Mouse (Mus musculus) limb, embryonic 14.5 days (tissue): ENCODE measurements around the gene Klhl8. TPM values are rescaled to one million over a fixed set of nuclear protein-coding genes. Genes with fewer than 3 reads are reported as not detected.

Experiments used
- ATAC-seq: fragments of 200-750 bp; cut with Nextera tagmentation; 2 replicates; pipeline ENCODE4 v1.8.0; 2017; ENCODE audit warnings: low read depth, moderate number of reproducible peaks, moderate TSS enrichment; ENCODE audit not compliant: low FRiP score
- DNase-seq: peaks from one replicate; pipeline ENCODE4 v3.0.0-alpha.2; 2015; ENCODE audit warnings: low spot score
- H3K27ac ChIP-seq: fragments of 300-500 bp; sonication (generic); replicated peaks from 2 replicates; pipeline ENCODE4 v1.5.1; 2014; ENCODE audit warnings: low read depth, mild to moderate bottlenecking, low read length, moderate library complexity, mixed read lengths
- H3K27me3 ChIP-seq: fragments of 300-500 bp; sonication (generic); 2 replicates; pipeline ENCODE4 v1.6.1; 2014; ENCODE audit warnings: low read length, mixed read lengths; ENCODE audit not compliant: control insufficient read depth, insufficient read depth
- H3K36me3 ChIP-seq: fragments of 300-500 bp; sonication (generic); 2 replicates; pipeline ENCODE4 v1.6.1; 2014; ENCODE audit warnings: mild to moderate bottlenecking, low read length, moderate library complexity, mixed read lengths; ENCODE audit not compliant: control insufficient read depth, insufficient read depth
- H3K4me1 ChIP-seq: fragments of 300-500 bp; sonication (generic); 2 replicates; pipeline ENCODE4 v1.6.1; 2014; ENCODE audit warnings: antibody characterized with exemption, low read length, mixed read lengths; ENCODE audit not compliant: control insufficient read depth, insufficient read depth
- H3K4me2 ChIP-seq: fragments of 300-500 bp; sonication (generic); replicated peaks from 2 replicates; pipeline ENCODE4 v1.6.1; 2014; ENCODE audit warnings: low read depth, mild to moderate bottlenecking, low read length, moderate library complexity; ENCODE audit not compliant: severe bottlenecking
- H3K4me3 ChIP-seq: fragments of 300-500 bp; sonication (generic); replicated peaks from 2 replicates; pipeline ENCODE4 v1.5.1; 2014; ENCODE audit warnings: low read length
- H3K9ac ChIP-seq: fragments of 300-500 bp; sonication (generic); 2 replicates; pipeline ENCODE4 v1.6.1; 2014; ENCODE audit warnings: mild to moderate bottlenecking, low read depth, low read length, moderate library complexity; ENCODE audit not compliant: severe bottlenecking
- H3K9me3 ChIP-seq: fragments of 300-500 bp; sonication (generic); 2 replicates; pipeline ENCODE4 v1.6.1; 2016; ENCODE audit warnings: low read length; ENCODE audit not compliant: control insufficient read depth
- POLR2A ChIP-seq: fragments of 200-500 bp; IDR thresholded peaks from 2 replicates; pipeline ENCODE4 v1.8.0; 2012; ENCODE audit warnings: inconsistent platforms, mild to moderate bottlenecking, moderate library complexity, borderline replicate concordance; ENCODE audit not compliant: insufficient read depth, insufficient read length; ENCODE audit errors: extremely low read depth
- WGBS: fragments of 180-500 bp; shearing (Covaris S2); extraction: QIAGEN DNeasy Blood & Tissue Kit; methylation state at CpG from one replicate; pipeline ENCODE4 v1.1.7; 2014; 5-methylcytosine and 5-hydroxymethylcytosine counted together
- polyA plus RNA-seq, 2 experiments: library from polyadenylated mRNA; depleted of rRNA in 1 of 2; stranded (reverse) in 1 of 2; unstranded in 1 of 2; fragments of >200 nt; fragmentation: Nextera tagmentation in 1 of 2; extraction: Ambion mirVana in 1 of 2; gene quantifications; 2 replicates each; pipeline versions ENCODE4 v1.2.1 to v1.2.3; 2012 to 2014

Gene Klhl8
- polyA plus RNA-seq, 2 experiments, result 11.7 to 14.8 TPM

DNA sequence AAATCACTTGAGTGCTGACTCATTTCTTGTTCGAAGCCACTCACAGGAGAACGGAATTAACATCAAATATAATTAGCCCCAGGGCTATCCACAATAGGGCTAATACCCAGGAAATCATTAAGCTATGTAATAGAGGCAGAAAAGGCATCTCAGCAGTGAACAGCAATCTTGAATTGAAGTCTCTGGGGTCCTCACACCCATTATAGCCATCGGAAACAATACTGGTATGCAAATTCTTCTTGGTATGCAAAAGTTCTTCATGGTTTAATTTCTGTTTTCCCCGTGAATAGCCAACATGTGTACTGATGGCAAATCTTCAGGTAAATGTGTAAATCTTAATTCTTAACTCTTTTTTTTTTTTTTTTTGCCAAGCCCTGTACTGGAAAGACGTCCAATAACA, 19.5 kb upstream of the Klhl8 start:
- Histone ChIP-seq H3K27me3 (no peaks in the 10 kb centered on the region), H3K27ac (no peak overlapping the region), H3K4me2 (no peak overlapping the region), H3K4me3 (no peak overlapping the region), H3K9ac (no peak overlapping the region), H3K36me3 (no peaks in the 10 kb centered on the region), H3K4me1 (peaks cover 16% of the 10 kb centered on the region), H3K9me3 (no peaks in the 10 kb centered on the region)
- 61% methylated on average over 5 of the region's 5 CpGs for WGBS
- ATAC-seq (no peak), DNase-seq (no peak)
- TF ChIP-seq POLR2A, result no peak

DNA sequence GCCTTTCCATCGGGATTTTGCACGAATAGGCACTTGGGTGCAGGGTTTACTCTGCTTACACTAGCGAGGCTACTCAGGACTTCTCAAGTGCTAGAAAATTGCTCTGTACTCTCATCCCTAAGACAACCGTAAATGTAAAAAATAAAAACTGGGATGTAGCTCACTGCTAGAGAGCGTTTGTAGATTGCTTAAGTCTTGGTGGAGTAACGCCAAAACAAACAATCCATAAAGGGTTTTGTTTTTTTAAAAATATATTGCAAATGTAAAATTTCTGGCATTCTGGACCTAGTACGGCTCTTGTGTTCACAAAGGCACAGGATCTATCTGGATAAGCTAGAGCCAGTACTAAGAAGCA, 17.1 kb upstream of the Klhl8 start:
- no peaks in the 10 kb centered on the region for H3K36me3 ChIP-seq
- DNase-seq, result peak; percentile 21
- peak overlapping the region; percentile 59 for H3K4me2 ChIP-seq
- no peak for TF ChIP-seq POLR2A
- WGBS, result 70% methylated on average over 7 of the region's 7 CpGs
- ATAC-seq, result no peak
- no peaks in the 10 kb centered on the region for H3K9me3 ChIP-seq
- H3K27ac ChIP-seq, result peak overlapping the region; percentile 70; the same call in 1 of the 2 replicates
- H3K27me3 ChIP-seq, result no peaks in the 10 kb centered on the region
- no peak overlapping the region for H3K4me3 ChIP-seq
- peaks cover 16% of the 10 kb centered on the region for H3K4me1 ChIP-seq
- no peak overlapping the region for H3K9ac ChIP-seq

DNA sequence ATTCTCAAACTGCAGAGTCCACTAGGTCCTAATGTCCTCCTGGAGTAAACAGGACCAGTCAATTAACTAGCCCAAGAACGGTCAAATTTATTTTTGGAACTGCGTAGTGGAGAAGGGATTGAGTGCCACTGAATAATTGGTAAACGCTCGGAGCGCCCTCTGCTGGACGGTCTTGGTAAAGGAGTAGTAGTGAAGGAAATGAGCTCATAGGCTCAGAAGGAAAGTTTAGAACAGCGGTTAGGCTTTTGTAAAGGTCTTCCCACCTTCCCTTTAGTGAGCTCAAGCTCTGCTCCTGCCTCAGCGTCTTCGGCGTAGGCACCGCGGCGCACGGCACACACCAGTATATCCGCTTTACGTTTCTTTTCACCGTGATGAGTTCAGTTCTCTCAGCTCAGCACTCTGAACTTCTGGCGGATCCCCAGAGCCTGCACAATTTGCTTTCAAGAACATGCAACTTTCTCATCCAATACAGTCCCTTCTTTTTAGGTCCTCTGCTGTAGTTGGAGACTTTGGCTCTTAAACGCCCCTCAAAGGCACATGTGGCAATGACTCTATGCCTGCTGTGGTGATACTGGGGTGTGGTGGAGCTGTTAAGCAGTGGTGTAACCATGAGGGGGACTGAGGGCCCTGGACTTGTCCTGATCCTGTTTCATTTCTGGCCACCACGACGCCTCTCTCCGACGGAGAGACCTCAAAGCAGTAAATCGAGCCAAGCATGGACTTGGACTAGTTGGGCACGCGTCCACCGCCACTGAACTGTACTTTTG, 16.6 kb upstream of the Klhl8 start:
- 19% methylated on average over 27 of the region's 27 CpGs for whole genome bisulfite sequencing
- peak overlapping the region; percentile 70 for H3K27ac ChIP-seq
- no peaks in the 10 kb centered on the region for H3K27me3 ChIP-seq
- ATAC-seq (peak; percentile 83), DNase-seq (peak; percentile 96)
- no peak for TF ChIP-seq POLR2A
- H3K4me3 ChIP-seq, result peak overlapping the region; percentile 27
- no peaks in the 10 kb centered on the region for H3K9me3 ChIP-seq
- H3K4me1 ChIP-seq, result peaks cover 16% of the 10 kb centered on the region
- peak overlapping the region; percentile 59 for H3K4me2 ChIP-seq
- no peaks in the 10 kb centered on the region for H3K36me3 ChIP-seq
- H3K9ac ChIP-seq, result peak overlapping the region; percentile 50

DNA sequence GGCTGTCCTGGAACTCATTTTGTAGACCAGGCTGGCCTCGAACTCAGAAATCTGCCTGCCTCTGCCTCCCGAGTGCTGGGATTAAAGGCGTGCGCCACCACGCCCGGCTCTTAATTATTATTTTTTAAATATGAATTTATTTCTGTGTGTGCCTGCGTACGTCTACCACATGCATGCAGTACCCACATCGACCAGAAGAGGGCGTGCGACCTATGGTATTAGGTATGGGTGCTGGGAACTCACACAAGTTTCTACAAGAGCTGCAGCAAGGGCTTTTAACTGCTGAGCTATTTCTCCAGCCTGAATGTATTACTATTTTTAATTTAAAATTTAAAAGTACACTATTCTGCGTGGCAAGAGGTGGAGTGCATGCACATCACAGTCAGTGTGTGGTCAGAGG, 15.3 kb upstream of the Klhl8 start:
- Histone ChIP-seq H3K36me3 (no peaks in the 10 kb centered on the region), H3K4me1 (peaks cover 16% of the 10 kb centered on the region), H3K9me3 (no peaks in the 10 kb centered on the region), H3K4me3 (no peak overlapping the region), H3K27ac (no peak overlapping the region), H3K9ac (no peak overlapping the region), H3K27me3 (no peaks in the 10 kb centered on the region), H3K4me2 (no peak overlapping the region)
- no peak for TF ChIP-seq POLR2A
- no peak for DNase-seq
- ATAC-seq, result no peak
- 69% methylated on average over 12 of the region's 12 CpGs for WGBS

DNA sequence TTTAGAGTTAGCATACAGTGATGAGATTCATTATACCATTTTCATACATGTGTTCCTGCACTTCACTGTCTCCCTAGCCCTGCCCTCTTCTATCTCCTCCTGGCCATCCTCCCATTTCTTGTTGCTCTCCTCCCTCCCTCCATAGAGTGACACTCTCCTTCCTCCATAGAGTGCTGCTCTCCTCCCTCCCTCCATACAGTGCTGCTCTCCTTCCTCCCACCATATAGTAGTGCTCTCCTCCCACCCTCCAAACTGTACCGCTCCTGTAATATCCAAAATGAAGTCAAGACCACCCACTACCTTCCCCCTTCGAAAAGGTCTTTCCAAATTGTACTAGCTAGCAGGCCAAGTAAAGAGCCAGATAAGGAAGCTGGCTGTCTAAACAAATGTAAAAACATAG, 12.7 kb upstream of the Klhl8 start:
- no peaks in the 10 kb centered on the region for H3K36me3 ChIP-seq
- ATAC-seq (no peak), DNase-seq (no peak)
- WGBS, result 87% methylated on average over 2 of the region's 2 CpGs
- no peak overlapping the region for H3K4me3 ChIP-seq
- no peak for TF ChIP-seq POLR2A
- no peak overlapping the region for H3K4me2 ChIP-seq
- no peak overlapping the region for H3K9ac ChIP-seq
- no peak overlapping the region for H3K27ac ChIP-seq
- no peaks in the 10 kb centered on the region for H3K9me3 ChIP-seq
- H3K4me1 ChIP-seq, result peaks cover 12% of the 10 kb centered on the region
- no peaks in the 10 kb centered on the region for H3K27me3 ChIP-seq
